Mouse (Mus musculus): ENCODE results near the gene Inafm1. TPM values are rescaled to one million over a fixed set of nuclear protein-coding genes. Genes with fewer than 3 reads are reported as not detected.

Inafm1 gene
- polyA plus RNA-seq, 1 experiment from 2014 or later: 11.7 TPM

- Histone ChIP-seq H3K4me3 (ENCODE audit: control insufficient read depth in 1 of 2, insufficient read depth in 1 of 2, low read depth in 1 of 2, low read length in 2 of 2) (peak overlapping the region; percentile 90 to 94), H3K36me3 (ENCODE audit: control insufficient read depth, insufficient read depth, low read length) (peaks cover 14% of the 10 kb centered on the region), H3K4me1 (ENCODE audit: control insufficient read depth in 2 of 2, insufficient read depth in 2 of 2, low read length in 2 of 2) (peaks cover 17 to 33% of the 10 kb centered on the region in 2 experiments), H3K9ac (ENCODE audit: low read length) (peak overlapping the region; percentile 97), H3K9me3 (ENCODE audit: control insufficient read depth, low read length) (no peaks in the 10 kb centered on the region), H3K27ac (replicated peaks in 1 of 2; ENCODE audit: control insufficient read depth in 1 of 2, insufficient read depth in 1 of 2, low read depth in 2 of 2, low read length in 2 of 2) (peak overlapping the region; percentile 99), H3K27me3 (ENCODE audit: control insufficient read depth, insufficient read depth, low read length) (no peaks in the 10 kb centered on the region), H3K4me2 (ENCODE audit: low read length) (peak overlapping the region; percentile 98)
- 0% methylated on average over 12 of the region's 12 CpGs for WGBS
- ATAC-seq (ENCODE audit: insufficient number of reproducible peaks, insufficient read depth, low FRiP score, low read depth): peak; percentile 11
Measured at GRCm38 (mm10) chr7:16312672-16313311, 39.4 kb upstream of the Inafm1 start.

- H3K27ac ChIP-seq (replicated peaks in 1 of 2; ENCODE audit: control insufficient read depth in 1 of 2, insufficient read depth in 1 of 2, low read depth in 2 of 2, low read length in 2 of 2): peak overlapping the region; percentile 99
- peak overlapping the region; percentile 98 for H3K4me2 ChIP-seq (ENCODE audit: low read length)
- no peaks in the 10 kb centered on the region for H3K27me3 ChIP-seq (ENCODE audit: control insufficient read depth, insufficient read depth, low read length)
- peaks cover 17 to 33% of the 10 kb centered on the region in 2 experiments for H3K4me1 ChIP-seq (ENCODE audit: control insufficient read depth in 2 of 2, insufficient read depth in 2 of 2, low read length in 2 of 2)
- no peaks in the 10 kb centered on the region for H3K9me3 ChIP-seq (ENCODE audit: control insufficient read depth, low read length)
- peak overlapping the region; percentile 90 to 94 for H3K4me3 ChIP-seq (ENCODE audit: control insufficient read depth in 1 of 2, insufficient read depth in 1 of 2, low read depth in 1 of 2, low read length in 2 of 2)
- peak overlapping the region; percentile 97 for H3K9ac ChIP-seq (ENCODE audit: low read length)
- under 1% methylated on average over 49 of the region's 49 CpGs for WGBS
- H3K36me3 ChIP-seq (ENCODE audit: control insufficient read depth, insufficient read depth, low read length): peaks cover 8% of the 10 kb centered on the region
- ATAC-seq (ENCODE audit: insufficient number of reproducible peaks, insufficient read depth, low FRiP score, low read depth): peak; percentile 16; the same call in 1 of the 2 replicates
Measured at GRCm38 (mm10) chr7:16312011-16312671, 38.7 kb upstream of the Inafm1 start.

GRCm38 (mm10) chr7:16311453-16312004 lies 38.1 kb upstream of the Inafm1 start:
- H3K4me2 ChIP-seq (ENCODE audit: low read length): peak overlapping the region; percentile 98
- H3K27me3 ChIP-seq (ENCODE audit: control insufficient read depth, insufficient read depth, low read length): no peaks in the 10 kb centered on the region
- peaks cover 17 to 33% of the 10 kb centered on the region in 2 experiments for H3K4me1 ChIP-seq (ENCODE audit: control insufficient read depth in 2 of 2, insufficient read depth in 2 of 2, low read length in 2 of 2)
- peak overlapping the region; percentile 90 to 94 for H3K4me3 ChIP-seq (ENCODE audit: control insufficient read depth in 1 of 2, insufficient read depth in 1 of 2, low read depth in 1 of 2, low read length in 2 of 2)
- no peaks in the 10 kb centered on the region for H3K9me3 ChIP-seq (ENCODE audit: control insufficient read depth, low read length)
- peak overlapping the region; percentile 97 for H3K9ac ChIP-seq (ENCODE audit: low read length)
- WGBS: 2% methylated on average over 14 of the region's 14 CpGs
- no peak for ATAC-seq (ENCODE audit: insufficient number of reproducible peaks, insufficient read depth, low FRiP score, low read depth)
- H3K27ac ChIP-seq (replicated peaks in 1 of 2; ENCODE audit: control insufficient read depth in 1 of 2, insufficient read depth in 1 of 2, low read depth in 2 of 2, low read length in 2 of 2): peak overlapping the region; percentile 99
- H3K36me3 ChIP-seq (ENCODE audit: control insufficient read depth, insufficient read depth, low read length): peaks cover 3% of the 10 kb centered on the region; the same call in 1 of the 2 replicates

GRCm38 (mm10) chr7:16310521-16311452 lies 37.4 kb upstream of the Inafm1 start:
- peaks cover 17 to 33% of the 10 kb centered on the region in 2 experiments for H3K4me1 ChIP-seq (ENCODE audit: control insufficient read depth in 2 of 2, insufficient read depth in 2 of 2, low read length in 2 of 2)
- H3K9ac ChIP-seq (ENCODE audit: low read length): peak overlapping the region; percentile 97
- H3K27me3 ChIP-seq (ENCODE audit: control insufficient read depth, insufficient read depth, low read length): no peaks in the 10 kb centered on the region

GRCm38 (mm10) chr7:16310020-16310520 lies 36.7 kb upstream of the Inafm1 start:
- under 1% methylated on average over 52 of the region's 56 CpGs for WGBS
- Histone ChIP-seq H3K36me3 (ENCODE audit: control insufficient read depth, insufficient read depth, low read length) (no peaks in the 10 kb centered on the region), H3K4me2 (ENCODE audit: low read length) (peak overlapping the region; percentile 98), H3K9me3 (ENCODE audit: control insufficient read depth, low read length) (no peaks in the 10 kb centered on the region), H3K4me1 (ENCODE audit: control insufficient read depth in 2 of 2, insufficient read depth in 2 of 2, low read length in 2 of 2) (peaks cover 17 to 33% of the 10 kb centered on the region in 2 experiments), H3K9ac (ENCODE audit: low read length) (peak overlapping the region; percentile 97), H3K27me3 (ENCODE audit: control insufficient read depth, insufficient read depth, low read length) (no peaks in the 10 kb centered on the region), H3K4me3 (ENCODE audit: control insufficient read depth in 1 of 2, insufficient read depth in 1 of 2, low read depth in 1 of 2, low read length in 2 of 2) (peak overlapping the region; percentile 90 to 94), H3K27ac (replicated peaks in 1 of 2; ENCODE audit: control insufficient read depth in 1 of 2, insufficient read depth in 1 of 2, low read depth in 2 of 2, low read length in 2 of 2) (peak overlapping the region; percentile 65 to 99; a peak in 3 of 4 replicates)
- ATAC-seq (ENCODE audit: insufficient number of reproducible peaks, insufficient read depth, low FRiP score, low read depth): peak; percentile 18

More at GRCm38 (mm10) chr7:16310521-16311452, 37.4 kb upstream of the Inafm1 start:
- H3K4me3 ChIP-seq (ENCODE audit: control insufficient read depth in 1 of 2, insufficient read depth in 1 of 2, low read depth in 1 of 2, low read length in 2 of 2): peak overlapping the region; percentile 90 to 94
- no peaks in the 10 kb centered on the region for H3K9me3 ChIP-seq (ENCODE audit: control insufficient read depth, low read length)
- H3K36me3 ChIP-seq (ENCODE audit: control insufficient read depth, insufficient read depth, low read length): no peaks in the 10 kb centered on the region
- peak overlapping the region; percentile 98 for H3K4me2 ChIP-seq (ENCODE audit: low read length)
- WGBS: under 1% methylated on average over 30 of the region's 31 CpGs
- H3K27ac ChIP-seq (replicated peaks in 1 of 2; ENCODE audit: control insufficient read depth in 1 of 2, insufficient read depth in 1 of 2, low read depth in 2 of 2, low read length in 2 of 2): peak overlapping the region in 1 of 2 experiments; percentile 99; a peak in 2 of 4 replicates
- no peak for ATAC-seq (ENCODE audit: insufficient number of reproducible peaks, insufficient read depth, low FRiP score, low read depth)

- peak overlapping the region; percentile 97 for H3K9ac ChIP-seq (ENCODE audit: low read length)
- peak; percentile 33 for ATAC-seq (ENCODE audit: insufficient number of reproducible peaks, insufficient read depth, low FRiP score, low read depth)
- no peaks in the 10 kb centered on the region for H3K36me3 ChIP-seq (ENCODE audit: control insufficient read depth, insufficient read depth, low read length)
- peak overlapping the region; percentile 90 to 94 for H3K4me3 ChIP-seq (ENCODE audit: control insufficient read depth in 1 of 2, insufficient read depth in 1 of 2, low read depth in 1 of 2, low read length in 2 of 2)
- WGBS: under 1% methylated on average over 60 of the region's 61 CpGs
- peak overlapping the region; percentile 98 for H3K4me2 ChIP-seq (ENCODE audit: low read length)
- no peaks in the 10 kb centered on the region for H3K27me3 ChIP-seq (ENCODE audit: control insufficient read depth, insufficient read depth, low read length)
- no peaks in the 10 kb centered on the region for H3K9me3 ChIP-seq (ENCODE audit: control insufficient read depth, low read length)
- H3K4me1 ChIP-seq (ENCODE audit: control insufficient read depth in 2 of 2, insufficient read depth in 2 of 2, low read length in 2 of 2): peaks cover 16 to 33% of the 10 kb centered on the region in 2 experiments
- H3K27ac ChIP-seq (replicated peaks in 1 of 2; ENCODE audit: control insufficient read depth in 1 of 2, insufficient read depth in 1 of 2, low read depth in 2 of 2, low read length in 2 of 2): peak overlapping the region; percentile 65 to 99
Measured at GRCm38 (mm10) chr7:16309318-16310019, 36.1 kb upstream of the Inafm1 start.

Measured in heart, embryonic 14.5 days (tissue).